Mouse (Mus musculus) CD8-positive naive resting alpha-beta T cell, adult 57 days (primary cell): ENCODE data around the gene Pfkp. TPM values are rescaled to one million over a fixed set of nuclear protein-coding genes. Genes with fewer than 3 reads are reported as not detected.

Source experiments
- total RNA-seq: library from RNA; stranded (reverse); gene quantifications from one replicate; pipeline ENCODE4 v1.2.4, GENCODE M21; 2023

The Pfkp gene
- total RNA-seq, result 138 TPM

GRCm38 (mm10) chr13:6648669-6649233 lies at the start of gene Pfkp:
Pfkp (minus strand) TSS chr13:6648777.

Other genes with a start within 250 kb of the Pfkp start
- 75.6 TPM for gene Pitrm1, start 100.6 kb downstream of the Pfkp start, total RNA-seq